Mouse (Mus musculus) thymus, adult 2 months (tissue): ENCODE measurements at regions not wholly inside any gene's neighbourhood (a gene's known extent, or its start where the extent isn't known, plus 50 kb on each side); places are given as distances from the start of the nearest gene placed in this dataset.

ENCODE experiments used
- DNase-seq: peaks from one replicate; pipeline ENCODE4 v3.0.0; 2021
- H3K27ac ChIP-seq: fragments of 200-500 bp; 2 replicates; pipeline ENCODE4 v1.5.1; 2012; ENCODE audit warnings: low read length, control low read depth; ENCODE audit not compliant: control insufficient read depth, insufficient read depth
- H3K27me3 ChIP-seq: fragments of 200-500 bp; 2 replicates; pipeline ENCODE4 v1.6.1; 2012; ENCODE audit warnings: mild to moderate bottlenecking, low read length, moderate library complexity, mixed read lengths; ENCODE audit not compliant: control insufficient read depth, insufficient read depth
- H3K36me3 ChIP-seq: fragments of 200-500 bp; 2 replicates; pipeline ENCODE4 v1.6.1; 2012; ENCODE audit warnings: mild to moderate bottlenecking, low read length, moderate library complexity; ENCODE audit not compliant: control insufficient read depth, insufficient read depth
- H3K4me1 ChIP-seq: fragments of 200-500 bp; replicated peaks from 2 replicates; pipeline ENCODE4 v1.6.1; 2012; ENCODE audit warnings: low read length; ENCODE audit not compliant: control insufficient read depth, insufficient read depth
- H3K4me3 ChIP-seq: fragments of 200-500 bp; 2 replicates; pipeline ENCODE4 v1.5.1; 2012; ENCODE audit warnings: mild to moderate bottlenecking, low read length, control low read depth, moderate library complexity; ENCODE audit not compliant: control insufficient read depth, insufficient read depth
- CTCF ChIP-seq: fragments of 200-500 bp; IDR thresholded peaks from 2 replicates; pipeline ENCODE4 v1.5.1; 2012; ENCODE audit warnings: mild to moderate bottlenecking, control low read depth, low read length, moderate library complexity, borderline replicate concordance; ENCODE audit not compliant: control insufficient read depth, poor library complexity, insufficient read depth; ENCODE audit errors: extremely low read depth
- POLR2A ChIP-seq: fragments of 200-500 bp; IDR thresholded peaks from 2 replicates; pipeline ENCODE4 v1.6.1; 2012; ENCODE audit warnings: mild to moderate bottlenecking, low read length, control low read depth, moderate library complexity; ENCODE audit not compliant: control insufficient read depth, poor library complexity, insufficient read depth; ENCODE audit errors: extremely low read depth
- WGBS: fragments of 180-500 bp; shearing (Covaris S2); methylation state at CpG from one replicate; pipeline ENCODE4 v1.1.7; 2018; 5-methylcytosine and 5-hydroxymethylcytosine counted together

DNA sequence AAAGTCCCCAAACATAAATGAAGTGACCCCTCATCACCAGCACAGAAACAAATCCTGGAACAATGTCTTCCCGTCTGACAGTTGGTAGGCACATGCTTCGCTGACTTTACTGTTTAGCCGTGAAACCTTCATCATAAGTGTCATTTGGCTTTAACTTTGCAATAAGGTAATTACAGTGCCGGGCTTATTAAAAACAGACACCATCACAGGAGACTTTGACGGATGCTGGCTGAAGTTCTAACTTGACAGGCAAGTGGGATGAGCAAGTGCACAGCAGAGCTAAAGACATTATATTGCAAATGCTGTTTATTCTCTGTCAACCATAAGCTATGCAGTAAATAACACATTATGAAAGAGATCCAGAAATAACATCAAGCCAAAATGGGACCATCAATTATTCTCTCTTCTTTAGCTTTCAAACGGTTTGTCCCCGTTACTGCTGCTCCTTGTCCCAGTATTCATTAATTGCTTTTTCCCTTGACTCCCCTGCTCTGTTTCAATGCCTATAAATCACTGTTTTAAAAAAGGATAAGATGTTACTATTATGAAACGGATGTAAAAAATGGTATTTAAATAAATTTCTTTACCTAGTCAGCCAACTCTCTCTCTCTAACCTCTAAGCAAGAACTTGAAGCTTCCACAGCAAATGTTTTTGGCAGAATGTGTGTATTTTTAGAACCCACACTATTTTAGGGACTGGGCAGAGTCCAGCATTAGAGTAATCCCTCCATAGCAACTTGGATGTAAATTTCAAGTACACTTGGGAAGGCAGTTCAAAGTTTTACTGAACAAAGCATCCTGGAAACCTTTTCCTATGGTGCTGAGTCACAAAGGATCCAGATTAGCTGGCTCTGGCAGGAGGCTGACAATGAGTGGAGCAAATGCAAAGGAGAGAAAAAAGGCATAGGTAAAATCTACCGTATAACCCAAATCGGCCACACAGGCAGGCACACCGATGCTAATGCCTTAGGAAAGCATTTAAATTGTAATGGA lies 464.4 kb downstream of the Rps29 start:
- H3K4me1 ChIP-seq, result no peaks in the 10 kb centered on the region
- TF ChIP-seq CTCF, result no peak
- TF ChIP-seq POLR2A, result no peak
- DNase-seq, result no peak
- H3K36me3 ChIP-seq, result no peaks in the 10 kb centered on the region
- 88% methylated on average over 11 of the region's 11 CpGs for WGBS
- H3K4me3 ChIP-seq, result no peak overlapping the region
- no peaks in the 10 kb centered on the region for H3K27me3 ChIP-seq
- H3K27ac ChIP-seq, result no peak overlapping the region

DNA sequence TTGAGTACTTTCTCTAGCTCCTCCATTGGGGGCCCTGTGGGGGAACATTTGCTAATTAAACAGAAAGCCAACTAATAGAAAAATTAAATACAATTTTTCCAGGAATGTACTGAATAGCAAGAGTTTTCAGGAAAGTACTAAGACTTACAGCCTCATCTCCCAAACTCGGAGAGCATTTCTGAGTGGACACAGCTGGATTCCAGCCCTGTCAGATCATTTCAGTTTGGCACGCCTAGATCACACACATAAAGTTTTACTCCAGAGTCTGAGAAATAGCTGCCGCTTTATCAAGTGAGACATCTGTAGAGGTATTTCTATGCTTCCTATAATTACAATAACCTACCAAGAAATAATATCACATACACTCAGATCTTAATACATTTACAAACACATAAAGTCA lies 470.7 kb downstream of the Rps29 start:
- TF ChIP-seq CTCF (no peak), POLR2A (no peak)
- Histone ChIP-seq H3K4me1 (no peaks in the 10 kb centered on the region), H3K27me3 (no peaks in the 10 kb centered on the region), H3K4me3 (no peak overlapping the region), H3K36me3 (no peaks in the 10 kb centered on the region), H3K27ac (no peak overlapping the region)
- 96% methylated on average over 3 of the region's 3 CpGs for WGBS
- no peak for DNase-seq

GRCm38 (mm10) chr12:68683897-68684296 lies 475.1 kb downstream of the Rps29 start:
- H3K4me1 ChIP-seq, result no peaks in the 10 kb centered on the region
- TF ChIP-seq CTCF (no peak), POLR2A (no peak)
- 96% methylated on average over 1 of the region's 1 CpGs for WGBS
- no peaks in the 10 kb centered on the region for H3K36me3 ChIP-seq
- H3K27ac ChIP-seq, result no peak overlapping the region
- DNase-seq, result no peak
- H3K27me3 ChIP-seq, result no peaks in the 10 kb centered on the region
- no peak overlapping the region for H3K4me3 ChIP-seq

DNA sequence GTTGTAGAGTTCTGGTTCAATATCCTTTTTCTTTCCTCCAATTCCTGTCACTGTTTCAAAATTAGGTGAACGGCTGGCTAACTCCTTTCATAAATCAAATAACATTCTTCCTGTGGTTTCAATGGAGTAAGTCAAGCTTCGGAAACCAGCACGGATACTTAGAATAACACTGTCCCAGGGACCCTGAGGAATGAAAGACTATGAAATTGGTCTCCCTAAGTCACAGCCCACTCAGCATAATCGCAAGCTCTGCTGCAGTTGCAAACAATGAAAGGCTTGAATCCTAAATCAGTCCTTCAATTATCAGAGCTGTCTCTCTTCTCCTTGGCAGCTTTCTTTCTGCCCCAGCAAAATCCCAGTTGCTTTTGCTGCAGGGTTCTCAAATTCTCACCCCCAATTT lies 475.8 kb downstream of the Rps29 start:
- 69% methylated on average over 4 of the region's 4 CpGs for whole genome bisulfite sequencing
- H3K4me3 ChIP-seq, result no peak overlapping the region
- DNase-seq, result no peak
- no peaks in the 10 kb centered on the region for H3K27me3 ChIP-seq
- no peak for TF ChIP-seq POLR2A
- H3K4me1 ChIP-seq, result no peaks in the 10 kb centered on the region
- no peaks in the 10 kb centered on the region for H3K36me3 ChIP-seq
- H3K27ac ChIP-seq, result no peak overlapping the region

DNA sequence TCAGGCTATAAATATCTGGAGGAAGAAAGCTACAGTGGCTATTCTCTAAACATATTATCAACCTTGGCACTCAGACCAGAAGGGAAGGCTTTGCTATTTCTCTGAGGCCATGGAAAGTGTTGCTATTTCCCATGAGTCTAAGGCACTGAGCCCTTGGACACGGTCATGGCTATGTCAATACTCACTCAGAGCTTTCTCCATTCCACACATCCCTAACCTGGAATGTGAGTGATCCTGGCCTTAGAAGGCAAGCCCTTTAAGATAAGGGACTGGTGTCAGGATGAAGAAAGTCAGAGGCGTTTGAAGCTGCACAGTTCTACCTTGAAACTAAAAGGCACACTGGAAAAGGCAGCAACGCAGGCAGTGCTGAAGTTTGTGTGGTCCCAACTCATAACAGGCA lies 478.3 kb downstream of the Rps29 start:
- DNase-seq, result no peak
- no peak for TF ChIP-seq CTCF
- no peak for TF ChIP-seq POLR2A
- Histone ChIP-seq H3K4me3 (no peak overlapping the region), H3K4me1 (no peaks in the 10 kb centered on the region), H3K27me3 (no peaks in the 10 kb centered on the region), H3K36me3 (no peaks in the 10 kb centered on the region), H3K27ac (no peak overlapping the region)
- WGBS, result 89% methylated on average over 3 of the region's 3 CpGs

DNA sequence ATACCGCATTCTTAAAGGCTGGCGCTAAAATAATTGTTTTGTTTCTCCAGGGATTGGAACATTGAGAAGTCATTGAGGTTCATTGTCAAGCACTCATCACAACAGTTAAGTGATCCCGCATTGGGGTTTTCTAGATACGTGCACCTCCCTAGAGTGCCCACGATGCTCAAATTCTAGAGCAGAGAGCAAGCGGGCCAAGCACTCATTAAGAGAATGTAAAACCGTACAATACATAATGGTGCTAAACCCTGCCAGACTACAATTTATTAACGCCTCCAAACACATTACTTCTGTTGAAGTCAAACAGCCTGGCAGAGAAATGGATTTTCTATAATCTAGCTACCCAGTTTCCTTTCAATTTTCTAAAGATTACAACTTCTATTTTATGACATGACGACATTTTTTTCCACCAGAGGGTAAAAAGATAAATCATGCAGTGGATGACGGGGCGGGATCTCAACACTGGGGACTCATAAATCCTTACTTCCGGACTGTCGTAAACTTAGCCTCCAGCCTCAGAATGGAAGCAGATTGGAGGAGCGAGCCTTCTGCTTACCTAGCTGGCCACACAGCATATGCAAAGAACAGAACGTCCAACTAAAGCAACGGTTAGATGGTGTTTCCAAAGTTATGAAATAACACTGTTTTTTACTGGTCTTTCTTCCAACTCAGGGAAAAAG lies 482.8 kb downstream of the Rps29 start:
- H3K27ac ChIP-seq, result no peak overlapping the region
- no peaks in the 10 kb centered on the region for H3K4me1 ChIP-seq
- no peak for DNase-seq
- H3K36me3 ChIP-seq, result no peaks in the 10 kb centered on the region
- TF ChIP-seq POLR2A (no peak), CTCF (no peak)
- H3K4me3 ChIP-seq, result no peak overlapping the region
- no peaks in the 10 kb centered on the region for H3K27me3 ChIP-seq
- 86% methylated on average over 16 of the region's 16 CpGs for WGBS

DNA sequence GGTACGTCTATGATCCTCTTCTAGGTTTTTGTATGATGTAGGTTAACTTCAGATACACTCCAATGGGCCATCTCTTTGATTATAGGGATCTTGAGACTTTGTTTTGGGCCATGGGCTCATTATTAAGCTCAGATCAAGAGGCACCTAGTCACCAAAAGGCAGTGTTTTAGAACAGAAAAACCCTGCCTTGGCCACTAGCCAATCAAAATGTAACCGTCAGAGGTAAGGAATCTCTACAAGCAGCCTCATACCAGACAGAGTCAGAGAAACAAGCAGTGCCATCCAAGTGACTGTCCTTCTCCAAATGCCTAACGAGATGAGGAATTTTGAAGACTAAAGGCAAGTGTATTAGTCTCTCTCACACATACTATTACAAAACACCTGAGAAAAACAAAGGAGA lies 487.0 kb downstream of the Rps29 start:
- no peak overlapping the region for H3K4me3 ChIP-seq
- no peaks in the 10 kb centered on the region for H3K4me1 ChIP-seq
- WGBS, result 89% methylated on average over 3 of the region's 3 CpGs
- TF ChIP-seq CTCF (no peak), POLR2A (no peak)
- H3K27me3 ChIP-seq, result no peaks in the 10 kb centered on the region
- no peak overlapping the region for H3K27ac ChIP-seq
- H3K36me3 ChIP-seq, result no peaks in the 10 kb centered on the region
- DNase-seq, result no peak
